Mouse (Mus musculus) stomach, embryonic 16.5 days (tissue): ENCODE data around the gene Efna2. TPM values are rescaled to one million over a fixed set of nuclear protein-coding genes. Genes with fewer than 3 reads are reported as not detected.
"Not testable (repeated sequence)": the region's sequence is repeated elsewhere in the genome, so short reads cannot be mapped to it uniquely, and the experiment has no call there.

Experiments
- ATAC-seq: fragments of 200-750 bp; cut with Nextera tagmentation; 2 replicates; pipeline ENCODE4 v1.8.0; 2017; ENCODE audit warnings: moderate number of reproducible peaks, moderate TSS enrichment; ENCODE audit not compliant: insufficient read depth, low FRiP score
- H3K27ac ChIP-seq: fragments of 300-500 bp; sonication (generic); 2 replicates; pipeline ENCODE4 v1.5.1; 2014; ENCODE audit warnings: low read length
- H3K27me3 ChIP-seq: fragments of 300-500 bp; sonication (generic); 2 replicates; pipeline ENCODE4 v1.6.1; 2014; ENCODE audit warnings: low read length, control low read depth, mixed read lengths; ENCODE audit not compliant: control insufficient read depth, insufficient read depth
- H3K36me3 ChIP-seq: fragments of 300-500 bp; sonication (generic); 2 replicates; pipeline ENCODE4 v1.6.1; 2014; ENCODE audit warnings: low read length; ENCODE audit not compliant: control insufficient read depth, insufficient read depth
- H3K4me1 ChIP-seq: fragments of 300-500 bp; sonication (generic); 2 replicates; pipeline ENCODE4 v1.6.1; 2014; ENCODE audit warnings: low read length, control low read depth, mixed read lengths; ENCODE audit not compliant: control insufficient read depth, insufficient read depth
- H3K4me2 ChIP-seq: fragments of 300-500 bp; sonication (generic); 2 replicates; pipeline ENCODE4 v1.6.1; 2014; ENCODE audit warnings: low read depth, low read length, mixed read lengths
- H3K4me3 ChIP-seq: fragments of 300-500 bp; sonication (generic); replicated peaks from 2 replicates; pipeline ENCODE4 v1.5.1; 2014; ENCODE audit warnings: mild to moderate bottlenecking, low read length
- H3K9ac ChIP-seq: fragments of 300-500 bp; sonication (generic); 2 replicates; pipeline ENCODE4 v1.6.1; 2014; ENCODE audit warnings: low read length
- H3K9me3 ChIP-seq: fragments of 300-500 bp; sonication (generic); replicated peaks from 2 replicates; pipeline ENCODE4 v1.6.1; 2016; ENCODE audit warnings: low read length, control low read depth; ENCODE audit not compliant: control insufficient read depth
- WGBS: fragments of 180-500 bp; shearing (Covaris S2); extraction: QIAGEN DNeasy Blood & Tissue Kit; methylation state at CpG from one replicate; pipeline ENCODE4 v1.1.7; 2014; 5-methylcytosine and 5-hydroxymethylcytosine counted together
- polyA plus RNA-seq: library from polyadenylated mRNA; unstranded; fragments of >200 nt; fragmentation: Nextera tagmentation; extraction: Ambion mirVana; gene quantifications from 2 replicates; pipeline ENCODE4 v1.2.1, GENCODE M21; 2015

Efna2 gene
- polyA plus RNA-seq, 1 experiment from 2014 or later = 10.5 TPM

DNA sequence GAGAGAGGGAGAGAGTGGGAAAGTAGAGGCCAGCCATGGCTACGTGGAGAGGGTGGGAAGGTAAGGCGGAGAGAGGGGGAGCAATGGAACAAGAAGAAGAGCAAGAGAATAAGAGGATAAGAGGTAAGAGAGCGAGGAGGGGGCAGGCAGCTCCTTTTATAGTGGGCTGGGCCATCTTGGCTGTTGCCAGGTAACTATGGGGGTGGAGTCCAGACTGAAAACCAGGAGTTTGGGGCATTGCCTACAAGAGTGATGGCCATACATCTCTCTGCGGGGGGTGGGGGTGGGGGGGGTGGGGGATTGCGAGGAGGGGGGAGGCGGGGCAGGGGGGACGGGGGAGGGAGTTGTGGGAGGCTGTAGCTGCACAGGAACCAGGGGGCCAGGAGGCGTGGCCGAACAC, 41.4 kb downstream of the Efna2 start:
- H3K27ac ChIP-seq = no peak overlapping the region
- H3K27me3 ChIP-seq = no peaks in the 10 kb centered on the region
- no peaks in the 10 kb centered on the region for H3K36me3 ChIP-seq
- H3K4me2 ChIP-seq = no peak overlapping the region
- H3K4me3 ChIP-seq = no peak overlapping the region
- no peaks in the 10 kb centered on the region for H3K9me3 ChIP-seq
- H3K9ac ChIP-seq = no peak overlapping the region
- ATAC-seq = no peak
- 49% methylated on average over 6 of the region's 9 CpGs for WGBS
- H3K4me1 ChIP-seq = peaks cover 2% of the 10 kb centered on the region; the same call in 1 of the 2 replicates

- 79% methylated on average over 2 of the region's 2 CpGs for WGBS
- H3K27ac ChIP-seq, H3K27me3 ChIP-seq, H3K9ac ChIP-seq, H3K9me3 ChIP-seq, H3K4me3 ChIP-seq, H3K4me2 ChIP-seq, H3K36me3 ChIP-seq, ATAC-seq: not testable (repeated sequence)
- H3K4me1 ChIP-seq = peaks cover 18% of the 10 kb centered on the region
These were observed 43.9 kb downstream of the Efna2 start for GRCm38 (mm10) chr10:80223137-80223536.

GRCm38 (mm10) chr10:80226071-80226415, 46.8 kb downstream of the Efna2 start:
- under 1% methylated on average over 14 of the region's 14 CpGs for WGBS
- Histone ChIP-seq H3K9ac (peak overlapping the region; percentile 74), H3K27ac (peak overlapping the region; percentile 95), H3K9me3 (no peaks in the 10 kb centered on the region), H3K36me3 (peaks cover 16% of the 10 kb centered on the region), H3K27me3 (no peaks in the 10 kb centered on the region), H3K4me2 (peak overlapping the region; percentile 55), H3K4me3 (peak overlapping the region; percentile 86), H3K4me1 (peaks cover 25% of the 10 kb centered on the region)
- ATAC-seq = no peak

GRCm38 (mm10) chr10:80226416-80227165, 47.3 kb downstream of the Efna2 start, which contains the start of gene Mum1:
Gene Mum1, plus strand, starts transcription at chr10:80226434.
- WGBS = under 1% methylated on average over 65 of the region's 75 CpGs
- Histone ChIP-seq H3K9me3 (no peaks in the 10 kb centered on the region), H3K9ac (peak within 1 kb of the TSS; percentile 96), H3K27me3 (no peaks in the 10 kb centered on the region), H3K4me1 (peaks cover 25% of the 10 kb centered on the region), H3K4me3 (peak within 1 kb of the TSS; percentile 86), H3K27ac (peak within 1 kb of the TSS; percentile 95), H3K36me3 (peaks cover 16% of the 10 kb centered on the region), H3K4me2 (peak within 1 kb of the TSS; percentile 79)
- peak; percentile 99 for ATAC-seq

- 3% methylated on average over 10 of the region's 10 CpGs for WGBS
- ATAC-seq = no peak
- H3K9ac ChIP-seq = peak overlapping the region; percentile 96
These were observed 47.9 kb downstream of the Efna2 start for GRCm38 (mm10) chr10:80227166-80227539.

GRCm38 (mm10) chr10:80227877-80228775, 48.8 kb downstream of the Efna2 start:
- ATAC-seq = no peak
- Histone ChIP-seq H3K4me3 (peak overlapping the region; percentile 86), H3K9me3 (no peaks in the 10 kb centered on the region), H3K9ac (peak overlapping the region; percentile 96), H3K36me3 (peaks cover 24% of the 10 kb centered on the region), H3K4me2 (peak overlapping the region; percentile 79), H3K27me3 (no peaks in the 10 kb centered on the region), H3K27ac (peak overlapping the region; percentile 92; the same call in 1 of the 2 replicates), H3K4me1 (peaks cover 30% of the 10 kb centered on the region)
- 46% methylated on average over 15 of the region's 15 CpGs for WGBS

More at GRCm38 (mm10) chr10:80227166-80227539, 47.9 kb downstream of the Efna2 start:
- H3K4me1 ChIP-seq = peaks cover 25% of the 10 kb centered on the region
- peak overlapping the region; percentile 79 for H3K4me2 ChIP-seq
- H3K4me3 ChIP-seq = peak overlapping the region; percentile 86
- no peaks in the 10 kb centered on the region for H3K9me3 ChIP-seq
- no peaks in the 10 kb centered on the region for H3K27me3 ChIP-seq
- H3K27ac ChIP-seq = peak overlapping the region; percentile 92
- peaks cover 16% of the 10 kb centered on the region for H3K36me3 ChIP-seq

DNA sequence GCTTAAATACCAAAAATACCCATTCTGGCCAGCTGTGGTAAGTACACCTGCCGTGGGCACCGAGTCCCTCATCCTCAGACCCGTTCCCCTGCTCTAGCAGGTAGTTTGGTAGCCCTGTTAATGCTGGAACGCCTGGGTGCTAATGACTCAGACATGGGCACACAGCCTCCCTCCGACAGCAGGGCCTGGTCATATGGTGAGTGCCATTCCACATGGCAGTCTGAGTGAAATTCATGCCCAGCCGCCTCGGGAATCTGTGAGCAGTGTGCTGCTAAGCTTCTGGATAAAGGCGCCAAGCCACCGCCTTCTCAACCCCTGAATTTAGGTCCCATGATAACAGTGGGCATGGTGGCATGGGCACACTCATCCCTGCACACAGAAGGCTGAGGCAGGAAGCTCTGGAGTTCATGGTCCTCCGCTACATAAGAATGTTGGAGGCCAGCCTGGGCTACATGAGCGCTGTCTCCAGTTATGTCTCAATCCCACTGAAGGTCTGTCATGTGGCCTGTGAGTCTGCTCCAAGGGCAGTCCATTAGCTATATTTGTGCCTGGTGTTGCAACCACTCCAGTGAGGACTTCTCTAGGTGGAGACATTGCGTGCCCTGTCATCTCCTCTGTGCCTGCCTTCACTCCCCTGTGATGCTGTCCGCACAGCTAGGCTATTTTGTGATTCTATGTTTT, 57.0 kb downstream of the Efna2 start:
- WGBS = 93% methylated on average over 13 of the region's 13 CpGs
- H3K9me3 ChIP-seq = no peaks in the 10 kb centered on the region
- H3K4me1 ChIP-seq = peaks cover 7% of the 10 kb centered on the region; the same call in 1 of the 2 replicates
- H3K9ac ChIP-seq = no peak overlapping the region
- no peaks in the 10 kb centered on the region for H3K27me3 ChIP-seq
- ATAC-seq = no peak
- H3K27ac ChIP-seq = no peak overlapping the region
- no peak overlapping the region for H3K4me3 ChIP-seq
- peaks cover 28% of the 10 kb centered on the region for H3K36me3 ChIP-seq
- H3K4me2 ChIP-seq = no peak overlapping the region

GRCm38 (mm10) chr10:80237020-80237419, 57.7 kb downstream of the Efna2 start:
- Histone ChIP-seq H3K4me3 (no peak overlapping the region), H3K9ac (no peak overlapping the region), H3K27me3 (no peaks in the 10 kb centered on the region), H3K9me3 (no peaks in the 10 kb centered on the region), H3K36me3 (peaks cover 34% of the 10 kb centered on the region), H3K27ac (no peak overlapping the region), H3K4me2 (no peak overlapping the region), H3K4me1 (peaks cover 7% of the 10 kb centered on the region; the same call in 1 of the 2 replicates)
- no peak for ATAC-seq
- WGBS = 95% methylated on average over 4 of the region's 4 CpGs
